Mouse (Mus musculus) liver, embryonic 14.5 days (tissue): Measurements from ENCODE around the gene Hist1h4k. TPM values are rescaled to one million over a fixed set of nuclear protein-coding genes. Genes with fewer than 3 reads are reported as not detected.
"Not testable (repeated sequence)": the region's sequence is repeated elsewhere in the genome, so short reads cannot be mapped to it uniquely, and the experiment has no call there.

Experiments
- ATAC-seq: fragments of 200-750 bp; cut with Nextera tagmentation; 2 replicates; pipeline ENCODE4 v1.8.0; 2017; ENCODE audit warnings: moderate number of reproducible peaks, mild to moderate bottlenecking, moderate library complexity; ENCODE audit not compliant: insufficient read depth
- DNase-seq, 3 experiments: peaks; one replicate each; pipeline ENCODE4 v3.0.0-alpha.2; 2012 to 2013; ENCODE audit warnings: low read depth in 3 of 3, low spot score in 3 of 3
- H3K27ac ChIP-seq: fragments of 300-500 bp; sonication (generic); 2 replicates; pipeline ENCODE4 v1.5.1; 2014; ENCODE audit warnings: moderate library complexity, mild to moderate bottlenecking, control low read depth, inconsistent platforms
- H3K27me3 ChIP-seq: fragments of 300-500 bp; sonication (generic); 2 replicates; pipeline ENCODE4 v1.6.1; 2014; ENCODE audit warnings: mild to moderate bottlenecking, low read length, moderate library complexity; ENCODE audit not compliant: control insufficient read depth, insufficient read depth
- H3K36me3 ChIP-seq: fragments of 300-500 bp; sonication (generic); replicated peaks from 2 replicates; pipeline ENCODE4 v1.6.1; 2014; ENCODE audit warnings: low read depth; ENCODE audit not compliant: control insufficient read depth, insufficient read depth
- H3K4me1 ChIP-seq, 2 experiments: fragments of 200-500 bp in 1 of 2; fragments of 300-500 bp in 1 of 2; sonication (generic) in 1 of 2; replicated peaks; 2 replicates each; pipeline ENCODE4 v1.6.1; 2012 to 2014; ENCODE audit warnings: antibody characterized with exemption in 1 of 2, inconsistent platforms in 1 of 2, low read length in 1 of 2; ENCODE audit not compliant: control insufficient read depth in 2 of 2, insufficient read depth in 2 of 2
- H3K4me2 ChIP-seq: fragments of 300-500 bp; sonication (generic); 2 replicates; pipeline ENCODE4 v1.6.1; 2014; ENCODE audit warnings: low read depth, mild to moderate bottlenecking, control low read depth, moderate library complexity
- H3K4me3 ChIP-seq, 2 experiments: fragments of 200-500 bp in 1 of 2; fragments of 300-500 bp in 1 of 2; sonication (generic) in 1 of 2; 2 replicates each; pipeline ENCODE4 v1.5.1; 2012 to 2014; ENCODE audit warnings: low read depth in 2 of 2, low read length in 2 of 2, mild to moderate bottlenecking in 2 of 2, control low read depth in 1 of 2, inconsistent platforms in 1 of 2, moderate library complexity in 1 of 2; ENCODE audit not compliant: insufficient read depth in 1 of 2
- H3K9ac ChIP-seq: fragments of 300-500 bp; sonication (generic); replicated peaks from 2 replicates; pipeline ENCODE4 v1.6.1; 2014; ENCODE audit warnings: mild to moderate bottlenecking, control low read depth, moderate library complexity
- H3K9me3 ChIP-seq: fragments of 300-500 bp; sonication (generic); 2 replicates; pipeline ENCODE4 v1.6.1; 2016; ENCODE audit warnings: low read length, mixed read lengths; ENCODE audit not compliant: control insufficient read depth
- CTCF ChIP-seq: IDR thresholded peaks from 2 replicates; pipeline ENCODE4 v1.5.1; 2016; ENCODE audit warnings: antibody characterized with exemption, low read depth, control low read depth
- EP300 ChIP-seq: IDR thresholded peaks from 2 replicates; pipeline ENCODE4 v1.6.1; 2016; ENCODE audit warnings: antibody characterized with exemption, low read depth
- WGBS: fragments of 180-500 bp; shearing (Covaris S2); extraction: QIAGEN DNeasy Blood & Tissue Kit; methylation state at CpG from one replicate; pipeline ENCODE4 v1.1.7; 2014; ENCODE audit not compliant: insufficient replicate concordance; 5-methylcytosine and 5-hydroxymethylcytosine counted together
- polyA plus RNA-seq, 2 experiments: library from polyadenylated mRNA; depleted of rRNA in 1 of 2; stranded (reverse) in 1 of 2; unstranded in 1 of 2; fragments of >200 nt; fragmentation: Nextera tagmentation in 1 of 2; extraction: Ambion mirVana in 1 of 2; gene quantifications; 2 replicates each; pipeline versions ENCODE4 v1.2.1 to v1.2.3; 2012 to 2014

The Hist1h4k gene
- polyA plus RNA-seq, 2 experiments: 5.5 to 32.8 TPM

DNA sequence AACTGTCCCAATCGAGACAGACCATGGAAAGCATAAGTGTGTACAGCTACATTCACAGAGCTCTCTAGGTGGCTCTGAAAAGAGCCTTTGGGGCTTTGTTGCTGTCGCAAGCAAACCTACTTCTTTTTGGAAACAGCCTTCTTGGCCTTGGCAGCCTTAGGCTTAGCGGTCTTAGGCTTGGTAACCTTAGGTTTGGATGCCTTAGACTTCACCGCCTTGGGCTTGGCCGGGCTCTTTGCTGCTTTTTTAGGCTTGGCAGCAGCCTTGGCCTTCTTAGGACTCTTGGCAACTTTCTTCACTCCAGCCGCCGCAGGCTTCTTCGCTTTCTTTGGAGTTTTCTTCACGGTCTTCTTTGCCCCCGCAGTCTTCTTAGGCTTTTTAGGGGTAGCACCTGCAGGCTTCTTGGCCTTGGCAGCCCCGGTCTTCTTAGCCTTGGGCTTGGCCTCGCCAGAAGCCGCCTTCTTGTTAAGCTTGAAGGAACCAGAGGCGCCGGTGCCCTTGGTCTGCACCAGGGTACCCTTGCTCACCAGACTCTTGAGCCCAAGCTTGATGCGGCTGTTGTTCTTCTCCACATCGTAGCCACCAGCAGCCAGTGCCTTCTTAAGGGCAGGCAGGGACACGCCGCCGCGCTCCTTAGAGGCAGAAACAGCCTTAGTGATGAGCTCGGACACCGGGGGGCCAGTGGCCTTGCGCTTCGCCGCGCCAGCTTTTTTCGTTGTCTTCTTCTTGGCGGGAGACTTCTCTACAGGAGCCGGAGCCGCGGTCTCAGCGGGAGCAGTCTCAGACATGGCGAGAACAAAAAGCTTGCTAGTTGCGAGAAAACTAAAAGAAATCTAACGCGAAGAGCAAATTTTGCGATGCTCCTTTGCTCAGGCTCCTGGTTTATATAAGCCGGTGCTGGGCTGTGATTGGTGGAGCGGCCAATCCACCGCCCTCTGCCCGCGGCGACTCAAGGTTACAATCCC lies 29.7 kb upstream of the Hist1h4k start, which contains the start of gene Hist1h1b:
Hist1h1b (minus strand) TSS at position 859 of the 965 bp plus-strand sequence.
- 0% methylated on average over 44 of the region's 44 CpGs for WGBS
- Histone ChIP-seq H3K4me1 (peaks cover 29 to 33% of the 10 kb centered on the region in 2 experiments), H3K9me3 (no peaks in the 10 kb centered on the region), H3K27me3 (no peaks in the 10 kb centered on the region), H3K27ac (peak within 1 kb of the TSS; percentile 97), H3K36me3 (no peaks in the 10 kb centered on the region), H3K9ac (peak within 1 kb of the TSS; percentile 98), H3K4me2 (peak within 1 kb of the TSS; percentile 90), H3K4me3 (peak within 1 kb of the TSS; percentile 72 to 93)
- peak; percentile 82 to 88 (median 87) for DNase-seq
- ATAC-seq: peak; percentile 47
- TF ChIP-seq EP300 (peak; percentile 81), CTCF (no peak; the same call in 1 of the 2 replicates)

- 4% methylated on average over 33 of the region's 33 CpGs for WGBS
- Histone ChIP-seq H3K36me3 (no peaks in the 10 kb centered on the region), H3K4me1 (peaks cover 21 to 25% of the 10 kb centered on the region in 2 experiments), H3K9ac (peak overlapping the region; percentile 98), H3K4me2 (peak overlapping the region; percentile 90), H3K4me3 (peak overlapping the region; percentile 72 to 93), H3K9me3 (no peaks in the 10 kb centered on the region), H3K27me3 (no peaks in the 10 kb centered on the region), H3K27ac (peak overlapping the region; percentile 97)
- DNase-seq (peak; percentile 88 to 92 (median 91)), ATAC-seq (peak; percentile 65)
- no peak for TF ChIP-seq CTCF
- TF ChIP-seq EP300: no peak; the same call in none of the 2 replicates
Observed at GRCm38 (mm10) chr13:21778814-21779766, 28.8 kb upstream of the Hist1h4k start.

- Histone ChIP-seq H3K27ac (peak overlapping the region; percentile 99), H3K36me3 (no peaks in the 10 kb centered on the region), H3K4me1 (peaks cover 9 to 12% of the 10 kb centered on the region in 2 experiments), H3K9me3 (no peaks in the 10 kb centered on the region), H3K4me3 (peak overlapping the region; percentile 21 to 62; a peak in 3 of 4 replicates), H3K9ac (peak overlapping the region; percentile 85), H3K4me2 (peak overlapping the region; percentile 79), H3K27me3 (no peaks in the 10 kb centered on the region)
- 61% methylated on average over 1 of the region's 1 CpGs for WGBS
- no peak for ATAC-seq
- no peak for DNase-seq
- no peak for TF ChIP-seq CTCF
- no peak for TF ChIP-seq EP300
Observed at GRCm38 (mm10) chr13:21755707-21756106, 5.4 kb upstream of the Hist1h4k start.

DNA sequence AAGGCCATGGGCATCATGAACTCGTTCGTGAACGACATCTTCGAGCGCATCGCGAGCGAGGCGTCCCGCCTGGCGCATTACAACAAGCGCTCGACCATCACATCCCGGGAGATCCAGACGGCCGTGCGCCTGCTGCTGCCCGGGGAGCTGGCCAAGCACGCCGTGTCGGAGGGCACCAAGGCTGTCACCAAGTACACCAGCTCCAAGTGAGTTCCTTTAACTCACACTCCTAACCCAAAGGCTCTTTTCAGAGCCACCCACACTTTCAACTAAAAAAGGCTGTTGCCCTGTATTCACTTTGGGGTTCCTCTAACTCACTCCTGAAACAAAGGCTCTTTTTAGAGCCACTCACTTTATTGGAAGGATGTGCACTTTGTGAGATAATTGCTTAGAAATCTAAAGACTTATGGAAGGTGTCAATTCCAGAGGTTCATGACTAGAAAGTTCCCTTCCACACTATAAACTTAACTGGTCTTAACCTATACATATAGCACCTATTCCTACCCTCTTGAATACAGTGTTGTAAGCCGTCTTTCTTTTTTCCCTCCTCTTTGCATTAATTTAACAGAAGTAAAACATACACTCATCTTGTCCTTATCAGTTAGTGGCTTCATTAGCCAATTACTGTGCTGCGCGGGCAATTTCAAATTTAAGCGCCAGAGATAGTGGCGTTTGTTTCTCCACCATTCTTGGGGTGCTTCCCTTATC lies 4.1 kb upstream of the Hist1h4k start:
- H3K4me1 ChIP-seq: peaks cover 9 to 12% of the 10 kb centered on the region in 2 experiments
- DNase-seq (peak; percentile 83 to 90 (median 85)), ATAC-seq (peak; percentile 29)
- not testable (repeated sequence) for H3K27me3 ChIP-seq, H3K36me3 ChIP-seq, H3K9me3 ChIP-seq
- peak overlapping the region; percentile 90 for H3K9ac ChIP-seq
- WGBS: 0% methylated on average over 24 of the region's 26 CpGs
- TF ChIP-seq EP300: peak; percentile 65
- peak overlapping the region; percentile 79 for H3K4me2 ChIP-seq
- peak overlapping the region; percentile 99 for H3K27ac ChIP-seq
- peak overlapping the region; percentile 55 to 62 for H3K4me3 ChIP-seq
